Comparison of ENCODE assay signal across 20 mouse cellular contexts in genomic region chr2:30386913-30387312, GRCm38 (mm10).
"Had no signal": no experiment of that assay in that cellular context is flagged by ENCODE, and none has a peak within 500 bp of the region (broad histone marks: within the 10 kb centered on the region; RNA-seq: fewer than 3 reads in every experiment).

No protein-coding gene starts in this region.

- H3K9me3 ChIP-seq: lung, embryonic 15.5 days; midbrain, embryonic 13.5 days; midbrain, embryonic 15.5 days; neural tube, embryonic 13.5 days; neural tube, embryonic 15.5 days had no signal

- H3K9ac ChIP-seq: liver, postnatal 0 days; lung, embryonic 15.5 days; midbrain, embryonic 13.5 days; midbrain, embryonic 15.5 days; neural tube, embryonic 13.5 days; neural tube, embryonic 15.5 days had no signal

- H3K27me3 ChIP-seq: lung, embryonic 15.5 days; megakaryocyte, embryonic 14.5 days; midbrain, embryonic 13.5 days; midbrain, embryonic 15.5 days; neural tube, embryonic 13.5 days; neural tube, embryonic 15.5 days had no signal

- H3K27ac ChIP-seq: lung, embryonic 15.5 days; macrophage; midbrain, embryonic 13.5 days; midbrain, embryonic 15.5 days; neural tube, embryonic 13.5 days; neural tube, embryonic 15.5 days had no signal

- ATAC-seq: liver, postnatal 0 days; midbrain, embryonic 13.5 days; midbrain, embryonic 15.5 days had no signal

- H3K4me2 ChIP-seq: lung, embryonic 15.5 days; midbrain, embryonic 11.5 days; midbrain, embryonic 13.5 days; midbrain, embryonic 15.5 days; neural tube, embryonic 13.5 days; neural tube, embryonic 15.5 days had no signal

- DNase-seq: liver, postnatal 0 days; lung, adult 2 months; lung, postnatal 10 days; lung, postnatal 36 days; retina, postnatal 1 day; right cerebral cortex, adult 18-20 months; right cerebral cortex, postnatal 25 days; right cerebral cortex, postnatal 4 days; spleen, adult 18-20 months; thymus, adult 18-20 months; thymus, postnatal 14 days; thymus, postnatal 36 days had no signal

- H3K4me3 ChIP-seq: lung, embryonic 15.5 days; megakaryocyte, embryonic 14.5 days; midbrain, embryonic 13.5 days; midbrain, embryonic 15.5 days; neural tube, embryonic 13.5 days; neural tube, embryonic 15.5 days had no signal
